Mouse (Mus musculus) forebrain, embryonic 10.5 days (tissue): ENCODE results near the gene Gm49322. TPM values are rescaled to one million over a fixed set of nuclear protein-coding genes. Genes with fewer than 3 reads are reported as not detected.
A peak's percentile ranks its signal among the peaks of the same experiment; 100 is the strongest.

Experiments used
- DNase-seq: peaks from one replicate; pipeline ENCODE4 v3.0.0-alpha.2; 2017; ENCODE audit warnings: low spot score; ENCODE audit errors: extremely low spot score
- H3K27ac ChIP-seq: fragments of 300-500 bp; sonication (generic); 2 replicates; pipeline ENCODE4 v1.5.1; 2016; ENCODE audit warnings: mild to moderate bottlenecking
- H3K27me3 ChIP-seq: fragments of 300-500 bp; sonication (generic); 2 replicates; pipeline ENCODE4 v1.6.1; 2016; ENCODE audit warnings: mild to moderate bottlenecking; ENCODE audit not compliant: poor library complexity, severe bottlenecking
- H3K36me3 ChIP-seq: fragments of 300-500 bp; sonication (generic); replicated peaks from 2 replicates; pipeline ENCODE4 v1.6.1; 2016; ENCODE audit warnings: mild to moderate bottlenecking, moderate library complexity
- H3K4me1 ChIP-seq: fragments of 300-500 bp; sonication (generic); 2 replicates; pipeline ENCODE4 v1.6.1; 2016
- H3K4me3 ChIP-seq: fragments of 300-500 bp; sonication (generic); 2 replicates; pipeline ENCODE4 v1.5.1; 2016; ENCODE audit warnings: mild to moderate bottlenecking, moderate library complexity
- H3K9me3 ChIP-seq: fragments of 300-500 bp; sonication (generic); 2 replicates; pipeline ENCODE4 v1.6.1; 2016; ENCODE audit warnings: mild to moderate bottlenecking, moderate library complexity
- WGBS: fragments of 180-500 bp; shearing (Covaris S2); methylation state at CpG from one replicate; pipeline ENCODE4 v1.1.7; 2016; 5-methylcytosine and 5-hydroxymethylcytosine counted together
- polyA plus RNA-seq: library from polyadenylated mRNA; unstranded; fragments of >200 nt; fragmentation: Nextera tagmentation; extraction: Ambion mirVana; gene quantifications from 2 replicates; pipeline ENCODE4 v1.2.1, GENCODE M21; 2016

Gm49322 gene
- polyA plus RNA-seq, 1 experiment from 2014 or later: 4.7 TPM

- H3K9me3 ChIP-seq: no peaks in the 10 kb centered on the region
- peaks cover 54% of the 10 kb centered on the region for H3K4me1 ChIP-seq
- no peak for DNase-seq
- H3K36me3 ChIP-seq: peaks cover 20% of the 10 kb centered on the region
- H3K27ac ChIP-seq: peak overlapping the region; percentile 95
- peak overlapping the region; percentile 93 for H3K4me3 ChIP-seq
- 7% methylated on average over 12 of the region's 12 CpGs for WGBS
- no peaks in the 10 kb centered on the region for H3K27me3 ChIP-seq
Observed at GRCm38 (mm10) chr10:80655406-80656129, 49.7 kb downstream of the Gm49322 start.

- no peaks in the 10 kb centered on the region for H3K9me3 ChIP-seq
- peak overlapping the region; percentile 95 for H3K27ac ChIP-seq
- H3K4me3 ChIP-seq: peak overlapping the region; percentile 93
- H3K4me1 ChIP-seq: peaks cover 57% of the 10 kb centered on the region
- under 1% methylated on average over 72 of the region's 72 CpGs for WGBS
- H3K36me3 ChIP-seq: peaks cover 18% of the 10 kb centered on the region
- no peaks in the 10 kb centered on the region for H3K27me3 ChIP-seq
- DNase-seq: peak; percentile 99
Observed at GRCm38 (mm10) chr10:80656130-80656862, 50.5 kb downstream of the Gm49322 start.

GRCm38 (mm10) chr10:80656863-80657623 lies 51.2 kb downstream of the Gm49322 start, which contains the start of gene Btbd2:
Gene Btbd2, minus strand, starts transcription at chr10:80657071.
- H3K4me1 ChIP-seq: peaks cover 57% of the 10 kb centered on the region
- H3K36me3 ChIP-seq: peaks cover 11% of the 10 kb centered on the region
- WGBS: 17% methylated on average over 15 of the region's 15 CpGs
- H3K9me3 ChIP-seq: no peaks in the 10 kb centered on the region
- no peak for DNase-seq
- peak within 1 kb of the TSS; percentile 93 for H3K4me3 ChIP-seq
- H3K27me3 ChIP-seq: no peaks in the 10 kb centered on the region
- peak within 1 kb of the TSS; percentile 95 for H3K27ac ChIP-seq

GRCm38 (mm10) chr10:80658194-80658840 lies 52.5 kb downstream of the Gm49322 start:
- 91% methylated on average over 14 of the region's 14 CpGs for WGBS
- no peak overlapping the region; the same call in 1 of the 2 replicates for H3K4me3 ChIP-seq
- no peaks in the 10 kb centered on the region for H3K9me3 ChIP-seq
- H3K4me1 ChIP-seq: peaks cover 59% of the 10 kb centered on the region
- H3K36me3 ChIP-seq: peaks cover 2% of the 10 kb centered on the region; the same call in 1 of the 2 replicates
- no peak for DNase-seq
- H3K27me3 ChIP-seq: no peaks in the 10 kb centered on the region
- H3K27ac ChIP-seq: 0 out of 2 replicates have a peak overlapping the region, but pooled peaks have one; percentile 66

- Histone ChIP-seq H3K4me1 (peaks cover 59% of the 10 kb centered on the region), H3K27me3 (no peaks in the 10 kb centered on the region), H3K36me3 (no peaks in the 10 kb centered on the region), H3K4me3 (peak overlapping the region; percentile 1; the same call in 1 of the 2 replicates), H3K27ac (peak overlapping the region; percentile 66; the same call in 1 of the 2 replicates), H3K9me3 (no peaks in the 10 kb centered on the region)
- no peak for DNase-seq
- 75% methylated on average over 4 of the region's 4 CpGs for WGBS
Observed at GRCm38 (mm10) chr10:80658841-80659202, 53.0 kb downstream of the Gm49322 start.

GRCm38 (mm10) chr10:80659213-80659612 lies 53.4 kb downstream of the Gm49322 start:
- H3K27ac ChIP-seq: peak overlapping the region; percentile 66; the same call in 1 of the 2 replicates
- 20% methylated on average over 10 of the region's 10 CpGs for WGBS
- peak overlapping the region; percentile 1; the same call in 1 of the 2 replicates for H3K4me3 ChIP-seq
- H3K9me3 ChIP-seq: no peaks in the 10 kb centered on the region
- no peaks in the 10 kb centered on the region for H3K27me3 ChIP-seq
- H3K4me1 ChIP-seq: peaks cover 57% of the 10 kb centered on the region
- peak; percentile 66 for DNase-seq
- H3K36me3 ChIP-seq: no peaks in the 10 kb centered on the region

GRCm38 (mm10) chr10:80661149-80661548 lies 55.3 kb downstream of the Gm49322 start:
- 45% methylated on average over 5 of the region's 5 CpGs for WGBS
- no peak overlapping the region for H3K27ac ChIP-seq
- H3K4me1 ChIP-seq: peaks cover 58% of the 10 kb centered on the region
- DNase-seq: no peak
- H3K27me3 ChIP-seq: no peaks in the 10 kb centered on the region
- H3K36me3 ChIP-seq: peaks cover 12% of the 10 kb centered on the region
- H3K4me3 ChIP-seq: no peak overlapping the region
- no peaks in the 10 kb centered on the region for H3K9me3 ChIP-seq

- H3K4me3 ChIP-seq: peak overlapping the region; percentile 11; the same call in 1 of the 2 replicates
- H3K9me3 ChIP-seq: no peaks in the 10 kb centered on the region
- peaks cover 48% of the 10 kb centered on the region for H3K4me1 ChIP-seq
- peaks cover 37% of the 10 kb centered on the region for H3K36me3 ChIP-seq
- H3K27ac ChIP-seq: 0 out of 2 replicates have a peak overlapping the region, but pooled peaks have one; percentile 16
- H3K27me3 ChIP-seq: no peaks in the 10 kb centered on the region
- DNase-seq: no peak
- WGBS: 70% methylated on average over 5 of the region's 5 CpGs
Observed at GRCm38 (mm10) chr10:80663485-80664196, 57.8 kb downstream of the Gm49322 start.

- DNase-seq: no peak
- H3K27me3 ChIP-seq: no peaks in the 10 kb centered on the region
- H3K4me1 ChIP-seq: peaks cover 42% of the 10 kb centered on the region
- WGBS: 58% methylated on average over 16 of the region's 16 CpGs
- peak overlapping the region; percentile 14; the same call in 1 of the 2 replicates for H3K4me3 ChIP-seq
- H3K9me3 ChIP-seq: no peaks in the 10 kb centered on the region
- peaks cover 44% of the 10 kb centered on the region for H3K36me3 ChIP-seq
- peak overlapping the region; percentile 56; the same call in 1 of the 2 replicates for H3K27ac ChIP-seq
Observed at GRCm38 (mm10) chr10:80664197-80665015, 58.6 kb downstream of the Gm49322 start.

GRCm38 (mm10) chr10:80665016-80665380 lies 59.2 kb downstream of the Gm49322 start:
- WGBS: 24% methylated on average over 10 of the region's 10 CpGs
- H3K36me3 ChIP-seq: peaks cover 50% of the 10 kb centered on the region
- peaks cover 42% of the 10 kb centered on the region for H3K4me1 ChIP-seq
- no peak for DNase-seq
- H3K9me3 ChIP-seq: no peaks in the 10 kb centered on the region
- peak overlapping the region; percentile 56; the same call in 1 of the 2 replicates for H3K27ac ChIP-seq
- 0 out of 2 replicates have a peak overlapping the region, but pooled peaks have one; percentile 14 for H3K4me3 ChIP-seq
- no peaks in the 10 kb centered on the region for H3K27me3 ChIP-seq
